Comparison of ENCODE assay signal across 8 mouse cellular contexts in the genomic region with DNA sequence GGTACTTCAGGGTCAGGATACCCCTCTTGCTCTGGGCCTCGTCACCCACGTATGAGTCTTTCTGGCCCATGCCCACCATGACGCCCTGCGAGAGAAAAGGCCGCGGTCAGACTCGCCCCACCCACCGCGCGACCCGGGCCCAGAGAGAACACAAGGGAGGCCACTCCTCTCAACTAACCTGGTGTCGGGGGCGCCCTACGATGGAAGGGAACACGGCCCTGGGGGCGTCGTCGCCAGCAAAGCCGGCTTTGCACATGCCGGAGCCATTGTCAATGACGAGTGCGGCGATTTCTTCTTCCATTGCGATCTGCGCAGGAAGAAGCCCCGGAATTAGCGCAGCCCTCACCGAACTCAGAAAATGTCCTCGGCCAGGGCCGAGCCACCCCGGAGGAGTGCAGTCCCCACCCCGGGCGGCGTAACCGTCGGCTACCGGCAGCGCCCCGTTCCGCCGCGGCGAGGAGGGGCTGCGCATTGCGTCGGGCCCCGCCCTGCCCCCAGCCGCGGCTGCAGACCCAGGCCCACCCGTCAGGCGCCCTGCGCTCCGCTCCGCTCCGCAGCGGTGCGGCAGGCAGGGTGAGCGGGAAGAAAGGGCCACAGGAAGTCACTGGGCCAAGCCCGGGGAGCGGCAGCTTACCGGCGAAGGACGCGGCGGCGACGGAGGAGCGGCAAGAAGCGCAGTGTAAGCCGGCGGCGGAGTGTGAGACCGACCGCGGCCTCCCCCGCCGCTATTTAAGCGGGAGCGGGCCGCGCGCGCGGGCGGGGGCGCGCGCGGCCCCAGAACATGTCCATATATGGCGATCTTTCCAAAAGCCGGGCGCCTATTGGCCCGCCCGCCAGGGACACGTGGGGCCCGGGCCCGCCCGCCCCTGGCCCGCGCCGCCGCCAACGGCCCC. TPM values are rescaled to one million over a fixed set of nuclear protein-coding genes. Genes with fewer than 3 reads are reported as not detected.
DNase-seq lines count a peak whose midpoint lies in the region; ATAC-seq and TF ChIP-seq lines count a peak whose summit lies in the region.

A gene (minus strand): TSS at position 752 of the 893 bp plus-strand sequence.

- H3K27me3 ChIP-seq in embryonic facial prominence, embryonic 11.5 days (ENCODE audit: control insufficient read depth, insufficient read depth, low read length) = no peaks in the 10 kb centered on the region
- no peaks in the 10 kb centered on the region for H3K27me3 ChIP-seq in kidney, adult 2 months (replicated peaks; ENCODE audit: control insufficient read depth, insufficient read depth, low read length)
- no peaks in the 10 kb centered on the region for H3K27me3 ChIP-seq in limb, embryonic 14.5 days (ENCODE audit: control insufficient read depth, insufficient read depth, low read length)
- no peaks in the 10 kb centered on the region for H3K27me3 ChIP-seq in midbrain, embryonic 16.5 days (ENCODE audit: control insufficient read depth, insufficient read depth, low read depth, low read length)

- H3K36me3 ChIP-seq in embryonic facial prominence, embryonic 11.5 days (replicated peaks; ENCODE audit: control insufficient read depth, insufficient read depth, low read depth, low read length) = peaks cover 2% of the 10 kb centered on the region; the same call in 1 of the 2 replicates
- H3K36me3 ChIP-seq in kidney, adult 2 months (ENCODE audit: control insufficient read depth, insufficient read depth, low read length) = peaks cover 2% of the 10 kb centered on the region; the same call in 1 of the 2 replicates
- H3K36me3 ChIP-seq in limb, embryonic 14.5 days (ENCODE audit: control insufficient read depth, insufficient read depth, low read length) = peaks cover 22% of the 10 kb centered on the region
- H3K36me3 ChIP-seq in midbrain, embryonic 16.5 days (ENCODE audit: control insufficient read depth, insufficient read depth, low read length) = peaks cover 7% of the 10 kb centered on the region

- peaks cover 7% of the 10 kb centered on the region; the same call in 1 of the 2 replicates for H3K4me1 ChIP-seq in embryonic facial prominence, embryonic 11.5 days (ENCODE audit: control insufficient read depth, insufficient read depth, low read length)
- H3K4me1 ChIP-seq in kidney, adult 2 months (ENCODE audit: control insufficient read depth, insufficient read depth, low read length) = peaks cover 23% of the 10 kb centered on the region
- peaks cover 20% of the 10 kb centered on the region for H3K4me1 ChIP-seq in limb, embryonic 14.5 days (ENCODE audit: control insufficient read depth, insufficient read depth, low read length)
- peaks cover 36% of the 10 kb centered on the region for H3K4me1 ChIP-seq in midbrain, embryonic 16.5 days (ENCODE audit: control insufficient read depth, insufficient read depth, low read length)

- TF ChIP-seq CTCF in kidney, adult 2 months (conservative IDR thresholded peaks at IDR 0.05; ENCODE audit: insufficient read depth, insufficient read length, low read depth, low read length) = no peak

- peak; percentile 83 for TF ChIP-seq POLR2A in kidney, adult 2 months (IDR thresholded peaks at IDR 0.05; ENCODE audit: low read depth, low read length)
- TF ChIP-seq POLR2A in limb, embryonic 14.5 days (IDR thresholded peaks at IDR 0.05; ENCODE audit: borderline replicate concordance, extremely low read depth, insufficient read depth, insufficient read length) = peak; percentile 88; the same call in 1 of the 2 replicates

- H3K4me2 ChIP-seq in embryonic facial prominence, embryonic 11.5 days (ENCODE audit: low read depth, low read length) = peak within 1 kb of the TSS; percentile 94
- H3K4me2 ChIP-seq in limb, embryonic 14.5 days (replicated peaks; ENCODE audit: low read depth, low read length, severe bottlenecking) = peak within 1 kb of the TSS; percentile 93
- H3K4me2 ChIP-seq in midbrain, embryonic 16.5 days (ENCODE audit: low read length) = peak within 1 kb of the TSS; percentile 87

- peak; percentile 44 for ATAC-seq in embryonic facial prominence, embryonic 11.5 days (replicated peaks; ENCODE audit: insufficient number of reproducible peaks, low FRiP score, low TSS enrichment, low read depth)
- ATAC-seq in limb, embryonic 14.5 days (ENCODE audit: low FRiP score, low read depth) = peak; percentile 79
- ATAC-seq in midbrain, embryonic 16.5 days = peak; percentile 84

- no peaks in the 10 kb centered on the region for H3K9me3 ChIP-seq in embryonic facial prominence, embryonic 11.5 days (replicated peaks; ENCODE audit: control insufficient read depth, low read length)
- no peaks in the 10 kb centered on the region for H3K9me3 ChIP-seq in limb, embryonic 14.5 days (ENCODE audit: control insufficient read depth, low read length)
- no peaks in the 10 kb centered on the region for H3K9me3 ChIP-seq in midbrain, embryonic 16.5 days (replicated peaks; ENCODE audit: control insufficient read depth, low read length, poor library complexity, severe bottlenecking)

- peak within 1 kb of the TSS; percentile 99 for H3K27ac ChIP-seq in embryonic facial prominence, embryonic 11.5 days (replicated peaks; ENCODE audit: low read depth, low read length)
- peak within 1 kb of the TSS; percentile 99 for H3K27ac ChIP-seq in kidney, adult 2 months (ENCODE audit: insufficient read depth, low read depth, low read length)
- H3K27ac ChIP-seq in limb, embryonic 14.5 days (replicated peaks; ENCODE audit: low read depth, low read length) = peak within 1 kb of the TSS; percentile 98
- H3K27ac ChIP-seq in midbrain, embryonic 16.5 days (ENCODE audit: low read length) = peak within 1 kb of the TSS; percentile 100

- H3K4me3 ChIP-seq in embryonic facial prominence, embryonic 11.5 days (ENCODE audit: low read depth, low read length) = peak within 1 kb of the TSS; percentile 100
- H3K4me3 ChIP-seq in kidney, adult 2 months (ENCODE audit: insufficient read depth, low read depth, low read length) = peak within 1 kb of the TSS; percentile 84
- peak within 1 kb of the TSS; percentile 100 for H3K4me3 ChIP-seq in limb, embryonic 14.5 days (replicated peaks; ENCODE audit: low read length)
- H3K4me3 ChIP-seq in midbrain, embryonic 16.5 days (ENCODE audit: low read depth, low read length) = peak within 1 kb of the TSS; percentile 73

- WGBS in embryonic facial prominence, embryonic 11.5 days = 2% methylated on average over 84 of the region's 103 CpGs
- WGBS in kidney, adult 2 months = 25% methylated on average over 103 of the region's 103 CpGs
- 8% methylated on average over 55 of the region's 103 CpGs for WGBS in limb, embryonic 14.5 days
- 3% methylated on average over 90 of the region's 103 CpGs for WGBS in midbrain, embryonic 16.5 days

- peak within 1 kb of the TSS; percentile 100 for H3K9ac ChIP-seq in embryonic facial prominence, embryonic 11.5 days (replicated peaks; ENCODE audit: low read length)
- peak within 1 kb of the TSS; percentile 100 for H3K9ac ChIP-seq in limb, embryonic 14.5 days (ENCODE audit: low read depth, low read length, severe bottlenecking)
- peak within 1 kb of the TSS; percentile 97 for H3K9ac ChIP-seq in midbrain, embryonic 16.5 days (ENCODE audit: low read depth, low read length)

- DNase-seq in 3134 (ENCODE audit: extremely low read depth, insufficient read length, low spot score) = peak; percentile 92
- DNase-seq in adrenal gland, postnatal 25 days = peak; percentile 90
- DNase-seq in embryonic facial prominence, embryonic 11.5 days (ENCODE audit: low spot score) = peak; percentile 95
- DNase-seq in heart, adult 11 months = peak; percentile 100
- DNase-seq in kidney, adult 2 months = peak; percentile 94
- peak; percentile 92 for DNase-seq in limb, embryonic 14.5 days (ENCODE audit: low spot score)
- DNase-seq in spleen, postnatal 36 days (ENCODE audit: low spot score in 2 of 2) = peak; percentile 83 to 87

RNA-seq across cellular contexts. Expression of the gene that starts here (rescaled TPM):
- 1,036 and 1,352 TPM in 2 replicates for total RNA-seq in adrenal gland, postnatal 25 days (2021)
- polyA plus RNA-seq in embryonic facial prominence, embryonic 11.5 days (2014; fragmentation: Nextera tagmentation; extraction: Ambion mirVana) = 3,237 and 3,434 TPM in 2 replicates
- 828 and 981 TPM in 2 replicates for polyA plus RNA-seq in kidney, adult 2 months (2012; rRNA removed)
- 1,359 and 1,631 TPM in 2 replicates for polyA plus RNA-seq in limb, embryonic 14.5 days (2012; rRNA removed)
- 2,223 and 2,513 TPM in 2 replicates for polyA plus RNA-seq in limb, embryonic 14.5 days (2014; fragmentation: Nextera tagmentation; extraction: Ambion mirVana)
- 4,277 and 4,299 TPM in 2 replicates for polyA plus RNA-seq in midbrain, embryonic 16.5 days (2015; fragmentation: Nextera tagmentation; extraction: Ambion mirVana)

Comparison
In these comparisons a context has a peak if more than half of its experiments do, and no peak if none do; other contexts are left out.
1. Peak in every context shown above with its lines: DNase-seq, ATAC-seq, H3K4me3 ChIP-seq and H3K27ac ChIP-seq.